Mouse (Mus musculus) liver, embryonic 14.5 days (tissue): ENCODE data around the gene Atad3a. TPM values are rescaled to one million over a fixed set of nuclear protein-coding genes. Genes with fewer than 3 reads are reported as not detected.
"Not testable (repeated sequence)": the region's sequence is repeated elsewhere in the genome, so short reads cannot be mapped to it uniquely, and the experiment has no call there.

Source experiments
- ATAC-seq: fragments of 200-750 bp; cut with Nextera tagmentation; 2 replicates; pipeline ENCODE4 v1.8.0; 2017; ENCODE audit warnings: moderate number of reproducible peaks, mild to moderate bottlenecking, moderate library complexity; ENCODE audit not compliant: insufficient read depth
- DNase-seq, 3 experiments: peaks; one replicate each; pipeline ENCODE4 v3.0.0-alpha.2; 2012 to 2013; ENCODE audit warnings: low read depth in 3 of 3, low spot score in 3 of 3
- H3K27ac ChIP-seq: fragments of 300-500 bp; sonication (generic); 2 replicates; pipeline ENCODE4 v1.5.1; 2014; ENCODE audit warnings: moderate library complexity, mild to moderate bottlenecking, control low read depth, inconsistent platforms
- H3K27me3 ChIP-seq: fragments of 300-500 bp; sonication (generic); 2 replicates; pipeline ENCODE4 v1.6.1; 2014; ENCODE audit warnings: mild to moderate bottlenecking, low read length, moderate library complexity; ENCODE audit not compliant: control insufficient read depth, insufficient read depth
- H3K36me3 ChIP-seq: fragments of 300-500 bp; sonication (generic); replicated peaks from 2 replicates; pipeline ENCODE4 v1.6.1; 2014; ENCODE audit warnings: low read depth; ENCODE audit not compliant: control insufficient read depth, insufficient read depth
- H3K4me1 ChIP-seq, 2 experiments: fragments of 200-500 bp in 1 of 2; fragments of 300-500 bp in 1 of 2; sonication (generic) in 1 of 2; replicated peaks; 2 replicates each; pipeline ENCODE4 v1.6.1; 2012 to 2014; ENCODE audit warnings: antibody characterized with exemption in 1 of 2, inconsistent platforms in 1 of 2, low read length in 1 of 2; ENCODE audit not compliant: control insufficient read depth in 2 of 2, insufficient read depth in 2 of 2
- H3K4me2 ChIP-seq: fragments of 300-500 bp; sonication (generic); 2 replicates; pipeline ENCODE4 v1.6.1; 2014; ENCODE audit warnings: low read depth, mild to moderate bottlenecking, control low read depth, moderate library complexity
- H3K4me3 ChIP-seq, 2 experiments: fragments of 200-500 bp in 1 of 2; fragments of 300-500 bp in 1 of 2; sonication (generic) in 1 of 2; 2 replicates each; pipeline ENCODE4 v1.5.1; 2012 to 2014; ENCODE audit warnings: low read depth in 2 of 2, low read length in 2 of 2, mild to moderate bottlenecking in 2 of 2, control low read depth in 1 of 2, inconsistent platforms in 1 of 2, moderate library complexity in 1 of 2; ENCODE audit not compliant: insufficient read depth in 1 of 2
- H3K9ac ChIP-seq: fragments of 300-500 bp; sonication (generic); replicated peaks from 2 replicates; pipeline ENCODE4 v1.6.1; 2014; ENCODE audit warnings: mild to moderate bottlenecking, control low read depth, moderate library complexity
- H3K9me3 ChIP-seq: fragments of 300-500 bp; sonication (generic); 2 replicates; pipeline ENCODE4 v1.6.1; 2016; ENCODE audit warnings: low read length, mixed read lengths; ENCODE audit not compliant: control insufficient read depth
- CTCF ChIP-seq: IDR thresholded peaks from 2 replicates; pipeline ENCODE4 v1.5.1; 2016; ENCODE audit warnings: antibody characterized with exemption, low read depth, control low read depth
- EP300 ChIP-seq: IDR thresholded peaks from 2 replicates; pipeline ENCODE4 v1.6.1; 2016; ENCODE audit warnings: antibody characterized with exemption, low read depth
- WGBS: fragments of 180-500 bp; shearing (Covaris S2); extraction: QIAGEN DNeasy Blood & Tissue Kit; methylation state at CpG from one replicate; pipeline ENCODE4 v1.1.7; 2014; ENCODE audit not compliant: insufficient replicate concordance; 5-methylcytosine and 5-hydroxymethylcytosine counted together
- polyA plus RNA-seq, 2 experiments: library from polyadenylated mRNA; depleted of rRNA in 1 of 2; stranded (reverse) in 1 of 2; unstranded in 1 of 2; fragments of >200 nt; fragmentation: Nextera tagmentation in 1 of 2; extraction: Ambion mirVana in 1 of 2; gene quantifications; 2 replicates each; pipeline versions ENCODE4 v1.2.1 to v1.2.3; 2012 to 2014

Atad3a gene
- polyA plus RNA-seq, 2 experiments = 31.2 to 41.8 TPM

DNA sequence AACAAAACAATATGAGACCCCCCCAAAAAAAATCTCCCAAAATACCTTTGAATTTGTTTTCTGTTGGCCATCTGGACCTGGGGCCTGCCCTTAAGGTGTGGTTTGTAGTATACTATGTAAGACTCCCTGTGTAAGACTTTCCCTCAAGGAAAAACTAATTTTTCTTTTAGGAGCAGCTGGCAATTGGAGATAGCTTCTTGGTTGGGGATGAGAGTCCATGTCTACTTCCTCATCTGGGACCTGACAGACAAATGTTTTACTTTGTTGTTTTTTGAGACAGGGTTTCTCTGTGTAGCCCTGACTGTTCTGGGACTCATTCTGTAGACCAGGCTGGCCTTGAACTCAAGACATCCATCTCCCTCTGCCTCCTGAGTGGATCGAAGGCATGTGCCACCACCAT is 41.2 kb upstream of the Atad3a start:
- no peaks in the 10 kb centered on the region for H3K9me3 ChIP-seq

DNA sequence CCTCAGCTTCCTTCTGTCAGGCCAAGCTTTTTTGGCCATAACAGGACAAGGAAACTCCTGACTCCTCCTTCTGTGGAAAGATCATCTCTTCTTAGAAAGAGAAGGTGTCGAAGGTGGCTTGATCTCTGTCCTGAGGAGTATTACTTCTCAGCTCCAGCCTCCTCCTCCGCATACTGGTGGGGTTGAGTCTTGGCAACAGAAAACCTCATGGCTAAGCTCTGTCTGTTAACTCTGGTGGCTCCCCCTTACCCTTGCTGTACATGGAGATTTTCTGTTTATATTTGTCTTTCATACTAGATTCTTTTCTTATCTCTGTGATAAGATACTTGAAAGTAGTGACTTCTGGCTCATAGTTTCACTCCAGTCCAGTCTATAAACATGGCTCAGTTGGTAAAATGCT is 32.8 kb upstream of the Atad3a start:
- no peak for DNase-seq
- WGBS = 63% methylated on average over 2 of the region's 2 CpGs

More for the DNA sequence above, 41.2 kb upstream of the Atad3a start:
- H3K9ac ChIP-seq = no peak overlapping the region
- H3K27ac ChIP-seq = no peak overlapping the region
- no peak for TF ChIP-seq CTCF
- WGBS = 81% methylated on average over 1 of the region's 1 CpGs
- peaks cover 10 to 13% of the 10 kb centered on the region in 2 experiments for H3K4me1 ChIP-seq
- no peaks in the 10 kb centered on the region; the same call in 1 of the 2 replicates for H3K27me3 ChIP-seq
- DNase-seq (no peak), ATAC-seq (no peak)
- H3K4me2 ChIP-seq = no peak overlapping the region; the same call in 1 of the 2 replicates
- H3K4me3 ChIP-seq = no peak overlapping the region
- peaks cover 13% of the 10 kb centered on the region for H3K36me3 ChIP-seq

DNA sequence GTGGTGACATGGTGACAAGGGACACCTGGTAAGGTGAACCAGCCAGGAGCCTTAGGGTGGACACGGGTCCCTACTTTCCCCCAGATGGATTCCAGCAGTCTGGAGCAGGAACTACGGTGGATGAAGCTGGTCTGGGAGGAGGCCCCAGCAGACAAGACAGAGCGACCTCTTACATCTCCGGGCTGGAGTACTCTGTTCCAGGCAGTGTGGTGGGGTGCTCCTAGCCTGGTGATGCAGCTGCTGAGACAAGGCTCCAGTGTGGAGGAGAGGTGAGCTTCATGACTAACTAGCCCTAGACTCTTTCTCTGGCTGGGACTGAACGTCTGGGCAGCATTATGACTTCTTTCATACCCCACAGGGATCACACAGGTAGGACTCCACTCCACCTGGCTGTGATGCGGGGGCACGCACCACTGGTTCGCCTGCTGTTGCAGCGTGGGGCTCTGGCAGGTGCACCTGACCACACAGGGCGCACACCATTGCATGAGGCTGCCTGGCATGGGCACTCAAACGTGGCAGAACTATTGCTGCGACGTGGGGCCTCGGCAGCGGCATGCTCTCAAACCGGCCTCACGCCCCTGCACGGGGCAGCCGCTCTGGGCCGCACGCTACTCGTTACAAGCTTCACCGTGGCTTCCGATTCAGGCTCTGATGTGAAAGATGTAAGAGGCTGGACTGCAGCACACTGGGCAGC is 30.5 kb upstream of the Atad3a start:
- 71% methylated on average over 24 of the region's 24 CpGs for WGBS
- Histone ChIP-seq H3K36me3 (no peaks in the 10 kb centered on the region), H3K27ac (no peak overlapping the region), H3K4me2 (no peak overlapping the region), H3K9ac (no peak overlapping the region), H3K4me3 (no peak overlapping the region), H3K27me3 (no peaks in the 10 kb centered on the region), H3K9me3 (no peaks in the 10 kb centered on the region), H3K4me1 (peaks cover 6 to 17% of the 10 kb centered on the region in 2 experiments)
- ATAC-seq (no peak), DNase-seq (no peak)
- no peak for TF ChIP-seq CTCF
- no peak for TF ChIP-seq EP300

More for the DNA sequence above, 32.8 kb upstream of the Atad3a start:
- Histone ChIP-seq H3K27me3 (no peaks in the 10 kb centered on the region; the same call in 1 of the 2 replicates), H3K36me3 (no peaks in the 10 kb centered on the region), H3K27ac (no peak overlapping the region), H3K4me3 (no peak overlapping the region), H3K4me1 (peaks cover 1 to 9% of the 10 kb centered on the region in 2 experiments), H3K9ac (no peak overlapping the region), H3K9me3 (no peaks in the 10 kb centered on the region), H3K4me2 (no peak overlapping the region)
- no peak for TF ChIP-seq CTCF
- TF ChIP-seq EP300 = no peak
- ATAC-seq = no peak

DNA sequence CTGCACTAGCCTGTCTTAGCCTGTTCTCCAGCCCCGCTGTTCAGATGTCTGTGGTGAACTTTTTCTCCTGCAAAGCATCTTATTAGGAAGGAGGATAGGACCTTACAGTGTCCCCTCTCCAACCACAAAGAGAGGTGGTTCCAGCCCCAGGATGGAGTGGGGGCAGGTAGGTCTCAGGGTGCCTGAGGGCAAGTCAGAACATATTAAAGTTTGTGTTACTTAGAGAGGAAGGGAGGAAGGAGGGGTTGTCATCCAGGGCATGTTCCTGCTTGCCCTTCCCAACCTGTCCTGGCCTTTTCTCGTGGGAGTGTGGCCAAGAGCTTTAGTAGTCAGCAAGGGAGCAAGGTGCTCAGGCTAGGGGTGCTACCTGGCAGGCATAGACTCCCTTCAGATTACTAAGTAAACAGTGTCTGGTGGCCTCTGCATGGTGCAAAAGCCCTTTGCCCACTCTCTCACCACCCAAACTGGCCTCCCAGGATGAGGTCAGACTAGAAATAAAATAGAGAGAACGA is 29.8 kb upstream of the Atad3a start:
- Histone ChIP-seq H3K4me1 (peaks cover 6 to 17% of the 10 kb centered on the region in 2 experiments), H3K4me3 (no peak overlapping the region), H3K27me3 (no peaks in the 10 kb centered on the region), H3K36me3 (no peaks in the 10 kb centered on the region), H3K9me3 (no peaks in the 10 kb centered on the region), H3K27ac (no peak overlapping the region), H3K9ac (no peak overlapping the region), H3K4me2 (no peak overlapping the region)
- 52% methylated on average over 3 of the region's 3 CpGs for WGBS
- ATAC-seq = no peak
- DNase-seq = no peak
- TF ChIP-seq EP300 (no peak), CTCF (no peak)

DNA sequence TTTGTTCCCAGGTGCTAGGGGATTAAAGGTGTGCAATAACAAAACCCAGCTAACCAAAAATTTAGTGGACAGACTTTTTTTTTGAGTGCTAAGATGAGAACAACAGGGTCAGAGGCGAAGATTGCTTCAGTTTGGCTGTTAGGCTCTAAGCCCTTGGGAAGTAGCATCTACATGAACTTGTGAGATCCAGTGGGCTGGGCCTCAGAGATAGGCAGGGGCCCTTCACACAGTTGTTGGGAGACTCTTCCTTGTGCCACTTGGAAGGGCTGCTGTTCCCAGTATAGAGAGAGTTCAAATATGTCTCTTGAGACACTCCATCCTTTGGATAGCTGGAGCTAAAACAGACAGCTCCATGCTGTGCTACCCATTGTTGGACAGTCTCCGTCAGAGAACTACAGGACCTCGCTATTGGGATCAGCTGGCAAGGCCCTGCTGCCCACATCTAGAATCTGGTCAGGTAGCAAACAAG is 29.2 kb upstream of the Atad3a start, which contains the start of gene Ankrd65:
TSS of gene Ankrd65 (plus strand) at position 419 of the 469 bp plus-strand sequence.
- no peak within 1 kb of the TSS for H3K4me2 ChIP-seq
- no peaks in the 10 kb centered on the region for H3K27me3 ChIP-seq
- H3K27ac ChIP-seq = no peak within 1 kb of the TSS
- H3K9ac ChIP-seq = no peak within 1 kb of the TSS
- H3K4me3 ChIP-seq = no peak within 1 kb of the TSS
- no peak for TF ChIP-seq CTCF
- no peak for TF ChIP-seq EP300
- peaks cover 6 to 17% of the 10 kb centered on the region in 2 experiments for H3K4me1 ChIP-seq
- WGBS = 65% methylated on average over 3 of the region's 3 CpGs
- no peak for ATAC-seq
- H3K36me3 ChIP-seq = no peaks in the 10 kb centered on the region
- H3K9me3 ChIP-seq = no peaks in the 10 kb centered on the region
- no peak for DNase-seq

DNA sequence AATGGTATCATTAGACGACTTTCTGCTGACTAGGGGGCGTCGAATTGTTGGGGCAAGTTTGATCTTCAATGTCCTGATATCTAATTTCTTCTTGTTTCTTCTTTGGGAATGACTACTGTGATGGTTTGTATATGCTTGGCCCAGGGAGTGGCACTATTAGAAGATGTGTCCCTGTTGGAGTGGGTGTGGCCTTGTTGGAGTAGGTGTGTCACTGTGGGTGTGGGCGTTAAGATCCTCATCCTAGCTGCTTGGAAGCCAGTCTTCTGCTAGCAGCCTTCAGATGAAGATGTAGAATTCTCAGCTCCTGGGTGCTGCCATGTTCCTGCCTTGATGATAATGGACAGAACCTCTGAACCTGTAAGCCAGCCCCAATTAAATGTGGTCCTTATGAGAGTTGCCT is 27.9 kb upstream of the Atad3a start:
- not testable (repeated sequence) for H3K9me3 ChIP-seq, H3K36me3 ChIP-seq, ATAC-seq, H3K4me2 ChIP-seq, H3K4me3 ChIP-seq, H3K27ac ChIP-seq, H3K9ac ChIP-seq, DNase-seq, H3K27me3 ChIP-seq
- 65% methylated on average over 4 of the region's 4 CpGs for WGBS
- H3K4me1 ChIP-seq = peaks cover 6 to 20% of the 10 kb centered on the region in 2 experiments
